Mouse (Mus musculus) embryonic fibroblast, embryonic 13.5 days (primary cell): Measurements from ENCODE around the gene Cbarp.
A peak's percentile ranks its signal among the peaks of the same experiment; 100 is the strongest.

Source experiments
- CTCF ChIP-seq: IDR thresholded peaks from 2 replicates; pipeline ENCODE4 v1.5.1; 2011; ENCODE audit warnings: mild to moderate bottlenecking, control low read depth, low read length, moderate library complexity, borderline replicate concordance; ENCODE audit not compliant: insufficient read depth
- POLR2A ChIP-seq: IDR thresholded peaks from 2 replicates; pipeline ENCODE4 v1.6.1; 2011; ENCODE audit warnings: low read depth, mild to moderate bottlenecking, control low read depth, low read length, moderate library complexity

GRCm38 (mm10) chr10:80148610-80149290 lies 8.1 kb upstream of the Cbarp start:
- TF ChIP-seq POLR2A = peak; percentile 67; the same call in 1 of the 2 replicates
- TF ChIP-seq CTCF = 0 out of 2 replicates have a peak, but pooled peaks have one; percentile 19
